ENCODE assay signal across 19 mouse cellular contexts in the genomic region with DNA sequence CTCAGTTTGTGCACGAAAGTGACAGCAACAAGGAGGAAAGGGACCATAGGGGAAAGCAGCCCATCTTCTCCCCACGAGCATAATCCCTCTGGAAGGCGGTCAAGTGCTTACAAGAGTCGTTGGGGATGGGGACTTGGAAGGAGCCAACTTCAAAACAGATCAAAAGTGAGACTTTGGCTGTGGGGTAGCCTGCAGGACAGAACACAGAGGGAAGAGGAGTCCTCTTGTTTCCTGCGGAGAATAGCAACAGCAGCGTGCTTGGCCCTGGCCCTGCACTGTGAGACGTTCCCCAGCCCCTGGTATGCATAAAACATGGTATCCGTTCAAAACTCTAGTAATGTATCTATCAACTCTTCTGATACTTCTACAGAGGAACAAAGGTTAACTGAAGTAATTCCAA. TPM values are rescaled to one million over a fixed set of nuclear protein-coding genes. Genes with fewer than 3 reads are reported as not detected.
DNase-seq lines count a peak whose midpoint lies in the region; ATAC-seq and TF ChIP-seq lines count a peak whose summit lies in the region.
"Had no signal": no experiment of that assay in that cellular context is flagged by ENCODE, and none has a peak within 500 bp of the region (broad histone marks: within the 10 kb centered on the region; RNA-seq: fewer than 3 reads in every experiment).

No protein-coding gene starts in this region.

- H3K4me2 ChIP-seq in heart, embryonic 15.5 days: peak overlapping the region; percentile 86
- H3K4me2 ChIP-seq in lung, embryonic 14.5 days: peak overlapping the region; percentile 77; the same call in 1 of the 2 replicates
- peak overlapping the region; percentile 60; the same call in 1 of the 2 replicates for H3K4me2 ChIP-seq in intestine, postnatal 0 days (replicated peaks; ENCODE audit: low read depth)
- H3K4me2 ChIP-seq in stomach, embryonic 16.5 days (ENCODE audit: low read depth, low read length): peak overlapping the region; percentile 55

- 38% methylated on average over 8 of the region's 8 CpGs for WGBS in heart, embryonic 15.5 days
- 61% methylated on average over 8 of the region's 8 CpGs for WGBS in lung, embryonic 14.5 days
- 50% methylated on average over 8 of the region's 8 CpGs for WGBS in intestine, postnatal 0 days
- WGBS in stomach, embryonic 16.5 days: 49% methylated on average over 8 of the region's 8 CpGs

- H3K4me1 ChIP-seq in heart, embryonic 15.5 days (replicated peaks): peaks cover 38% of the 10 kb centered on the region
- H3K4me1 ChIP-seq in lung, embryonic 14.5 days (ENCODE audit: insufficient read depth): no peaks in the 10 kb centered on the region
- H3K4me1 ChIP-seq in intestine, postnatal 0 days (replicated peaks; ENCODE audit: control insufficient read depth, insufficient read depth, low read length): no peaks in the 10 kb centered on the region
- H3K4me1 ChIP-seq in stomach, embryonic 16.5 days (ENCODE audit: control insufficient read depth, insufficient read depth, low read length): peaks cover 16% of the 10 kb centered on the region

- DNase-seq in heart, adult 8-10 months (ENCODE audit: low spot score): no peak
- no peak for DNase-seq in lung, embryonic 14.5 days
- DNase-seq in lung, postnatal 36 days: no peak
- no peak for DNase-seq in layer of hippocampus, postnatal 10 days (ENCODE audit: low spot score in 2 of 2)
- DNase-seq: adrenal gland, adult 2 months; cerebellum, adult 18-20 months; gastrocnemius, postnatal 36 days; right cerebral cortex, postnatal 14 days; thymus, adult 18-20 months had no signal

- no peaks in the 10 kb centered on the region for H3K36me3 ChIP-seq in heart, embryonic 15.5 days
- no peaks in the 10 kb centered on the region for H3K36me3 ChIP-seq in lung, embryonic 14.5 days (ENCODE audit: insufficient read depth)
- no peaks in the 10 kb centered on the region for H3K36me3 ChIP-seq in intestine, postnatal 0 days (ENCODE audit: control insufficient read depth, insufficient read depth)
- H3K36me3 ChIP-seq in stomach, embryonic 16.5 days (ENCODE audit: control insufficient read depth, insufficient read depth, low read length): no peaks in the 10 kb centered on the region
- H3K36me3 ChIP-seq: embryonic facial prominence, embryonic 13.5 days; forebrain, embryonic 10.5 days; hindbrain, embryonic 13.5 days; limb, embryonic 15.5 days had no signal

- H3K27ac ChIP-seq in heart, embryonic 15.5 days: peak overlapping the region; percentile 86
- 0 out of 2 replicates have a peak overlapping the region, but pooled peaks have one; percentile 8 for H3K27ac ChIP-seq in lung, embryonic 14.5 days (ENCODE audit: low read depth)
- H3K27ac ChIP-seq in intestine, postnatal 0 days (ENCODE audit: low read depth, low read length): no peak overlapping the region
- H3K27ac ChIP-seq in stomach, embryonic 16.5 days (ENCODE audit: low read length): peak overlapping the region; percentile 89
- H3K27ac ChIP-seq: embryonic facial prominence, embryonic 13.5 days; forebrain, embryonic 10.5 days; hindbrain, embryonic 13.5 days; limb, embryonic 15.5 days; macrophage had no signal

- H3K27me3 ChIP-seq in heart, embryonic 15.5 days: no peaks in the 10 kb centered on the region
- no peaks in the 10 kb centered on the region for H3K27me3 ChIP-seq in lung, embryonic 14.5 days (ENCODE audit: insufficient read depth, low read length)
- peaks cover 7% of the 10 kb centered on the region; the same call in 1 of the 2 replicates for H3K27me3 ChIP-seq in intestine, postnatal 0 days (replicated peaks; ENCODE audit: control insufficient read depth, insufficient read depth, low read length)
- H3K27me3 ChIP-seq in stomach, embryonic 16.5 days (ENCODE audit: control insufficient read depth, insufficient read depth, low read length): no peaks in the 10 kb centered on the region
- H3K27me3 ChIP-seq: limb, embryonic 15.5 days had no signal

- TF ChIP-seq CTCF in lung, embryonic 14.5 days (IDR thresholded peaks at IDR 0.05; ENCODE audit: low read depth): no peak
- TF ChIP-seq CTCF in intestine, postnatal 0 days (IDR thresholded peaks at IDR 0.05; ENCODE audit: low read depth): no peak

- peak overlapping the region; percentile 56 for H3K4me3 ChIP-seq in heart, embryonic 15.5 days
- no peak overlapping the region for H3K4me3 ChIP-seq in lung, embryonic 14.5 days (ENCODE audit: low read depth, low read length)
- peak overlapping the region; percentile 32; the same call in 1 of the 2 replicates for H3K4me3 ChIP-seq in intestine, postnatal 0 days (ENCODE audit: low read depth, low read length)
- peak overlapping the region; percentile 52 for H3K4me3 ChIP-seq in stomach, embryonic 16.5 days (replicated peaks; ENCODE audit: low read length)
- H3K4me3 ChIP-seq: embryonic facial prominence, embryonic 13.5 days; forebrain, embryonic 10.5 days; hindbrain, embryonic 13.5 days had no signal

- peak overlapping the region; percentile 12; the same call in 1 of the 2 replicates for H3K9ac ChIP-seq in heart, embryonic 15.5 days
- H3K9ac ChIP-seq in lung, embryonic 14.5 days: no peak overlapping the region; the same call in 1 of the 2 replicates
- no peak overlapping the region for H3K9ac ChIP-seq in intestine, postnatal 0 days (ENCODE audit: low read depth, low read length)
- H3K9ac ChIP-seq in stomach, embryonic 16.5 days (ENCODE audit: low read length): peak overlapping the region; percentile 72
- H3K9ac ChIP-seq: embryonic facial prominence, embryonic 13.5 days; hindbrain, embryonic 13.5 days; limb, embryonic 15.5 days had no signal

- no peaks in the 10 kb centered on the region for H3K9me3 ChIP-seq in heart, embryonic 15.5 days (replicated peaks)
- no peaks in the 10 kb centered on the region for H3K9me3 ChIP-seq in lung, embryonic 14.5 days (ENCODE audit: low read depth, low read length)
- H3K9me3 ChIP-seq in intestine, postnatal 0 days (ENCODE audit: control insufficient read depth): no peaks in the 10 kb centered on the region
- H3K9me3 ChIP-seq in stomach, embryonic 16.5 days (replicated peaks; ENCODE audit: control insufficient read depth, low read length): no peaks in the 10 kb centered on the region
- H3K9me3 ChIP-seq: embryonic facial prominence, embryonic 13.5 days; forebrain, embryonic 10.5 days; hindbrain, embryonic 13.5 days; limb, embryonic 15.5 days had no signal

- no peak for ATAC-seq in heart, embryonic 15.5 days (replicated peaks; ENCODE audit: insufficient number of reproducible peaks, insufficient read depth, low FRiP score, low read depth)
- no peak for ATAC-seq in lung, embryonic 14.5 days (ENCODE audit: insufficient read depth)
- ATAC-seq in intestine, postnatal 0 days: no peak
- no peak for ATAC-seq in stomach, embryonic 16.5 days (ENCODE audit: insufficient read depth, low FRiP score)
- ATAC-seq: CD4-positive, CD25-positive, alpha-beta regulatory T cell, adult 4 months had no signal

RNA-seq across cellular contexts. Expression of a gene that starts 1.4 kb away (rescaled TPM):
- 14.6 and 15.2 TPM in 2 replicates for polyA plus RNA-seq in heart, embryonic 15.5 days (2015; fragmentation: Nextera tagmentation; extraction: Ambion mirVana)
- total RNA-seq in heart, adult 8-10 months (2022): 100 to 1,000 TPM; 229 to 268 (median 246) TPM
- 4.9 and 6.3 TPM in 2 replicates for polyA plus RNA-seq in lung, embryonic 14.5 days (2014; fragmentation: Nextera tagmentation; extraction: Ambion mirVana)
- polyA plus RNA-seq in intestine, postnatal 0 days (2015; fragmentation: Nextera tagmentation; extraction: Ambion mirVana): 5.0 and 5.1 TPM in 2 replicates
- polyA plus RNA-seq in stomach, embryonic 16.5 days (2015; fragmentation: Nextera tagmentation; extraction: Ambion mirVana): 14.7 and 14.9 TPM in 2 replicates
- 1 to 10 TPM; 7.5 to 9.1 TPM for total RNA-seq in layer of hippocampus, postnatal 10 days (2021)
- total RNA-seq: MEL had no signal
- polyA plus RNA-seq: CD4-positive, CD25-positive, alpha-beta regulatory T cell, adult 4 months; macrophage had no signal

RNA-seq across cellular contexts. Expression of a gene that starts 55.7 kb away (rescaled TPM):
- polyA plus RNA-seq in heart, embryonic 15.5 days (2015; fragmentation: Nextera tagmentation; extraction: Ambion mirVana): 83.4 and 92.1 TPM in 2 replicates
- total RNA-seq in heart, adult 8-10 months (2022): 10 to 100 TPM; 32.7 to 38.9 (median 36.0) TPM
- polyA plus RNA-seq in lung, embryonic 14.5 days (2014; fragmentation: Nextera tagmentation; extraction: Ambion mirVana): 71.1 and 71.8 TPM in 2 replicates
- 130 and 131 TPM in 2 replicates for polyA plus RNA-seq in intestine, postnatal 0 days (2015; fragmentation: Nextera tagmentation; extraction: Ambion mirVana)
- polyA plus RNA-seq in stomach, embryonic 16.5 days (2015; fragmentation: Nextera tagmentation; extraction: Ambion mirVana): 83.6 and 90.7 TPM in 2 replicates
- 100 to 1,000 TPM; 134 to 138 TPM for total RNA-seq in layer of hippocampus, postnatal 10 days (2021)

Comparison
In these comparisons a context has a peak if more than half of its experiments do, and no peak if none do; other contexts are left out.
1. H3K9ac ChIP-seq: peak in heart, embryonic 15.5 days (single experiment) and stomach, embryonic 16.5 days (single experiment); none in lung, embryonic 14.5 days (single experiment) and intestine, postnatal 0 days (single experiment).
2. Peak in every context shown above with its lines, with median percentiles within 50 percentile points of each other: H3K4me2 ChIP-seq.